ENCODE assay signal across 16 mouse cellular contexts in genomic region chr8:74764728-74765127, GRCm38 (mm10).
DNase-seq lines count a peak whose midpoint lies in the region; ATAC-seq lines count a peak whose summit lies in the region.
"Had no signal": no experiment of that assay in that cellular context is flagged by ENCODE, and none has a peak within 500 bp of the region (broad histone marks: within the 10 kb centered on the region; RNA-seq: fewer than 3 reads in every experiment).

No protein-coding gene starts in this region.

- H3K4me2 ChIP-seq in forebrain, embryonic 12.5 days: no peak overlapping the region
- no peak overlapping the region for H3K4me2 ChIP-seq in hindbrain, embryonic 15.5 days
- H3K4me2 ChIP-seq in midbrain, embryonic 14.5 days (ENCODE audit: low read length): no peak overlapping the region
- H3K4me2 ChIP-seq in neural tube, embryonic 15.5 days: no peak overlapping the region
- H3K4me2 ChIP-seq: embryonic facial prominence, embryonic 12.5 days; heart, embryonic 13.5 days had no signal

- H3K9me3 ChIP-seq in forebrain, embryonic 12.5 days: no peaks in the 10 kb centered on the region
- no peaks in the 10 kb centered on the region for H3K9me3 ChIP-seq in forebrain, embryonic 10.5 days
- no peaks in the 10 kb centered on the region for H3K9me3 ChIP-seq in hindbrain, embryonic 15.5 days
- H3K9me3 ChIP-seq in hindbrain, embryonic 10.5 days: no peaks in the 10 kb centered on the region
- H3K9me3 ChIP-seq in midbrain, embryonic 14.5 days (ENCODE audit: control insufficient read depth, low read length): no peaks in the 10 kb centered on the region
- H3K9me3 ChIP-seq in midbrain, embryonic 10.5 days (replicated peaks): no peaks in the 10 kb centered on the region
- H3K9me3 ChIP-seq in neural tube, embryonic 15.5 days (replicated peaks): no peaks in the 10 kb centered on the region
- H3K9me3 ChIP-seq: embryonic facial prominence, embryonic 12.5 days; heart, embryonic 13.5 days had no signal

- 0 out of 2 replicates have a peak, but pooled peaks cover 5% of the 10 kb centered on the region for H3K27me3 ChIP-seq in forebrain, embryonic 12.5 days
- no peaks in the 10 kb centered on the region for H3K27me3 ChIP-seq in forebrain, embryonic 10.5 days (ENCODE audit: poor library complexity, severe bottlenecking)
- H3K27me3 ChIP-seq in hindbrain, embryonic 15.5 days: no peaks in the 10 kb centered on the region
- H3K27me3 ChIP-seq in hindbrain, embryonic 10.5 days (ENCODE audit: insufficient read depth, poor library complexity, severe bottlenecking): no peaks in the 10 kb centered on the region
- no peaks in the 10 kb centered on the region for H3K27me3 ChIP-seq in midbrain, embryonic 14.5 days (ENCODE audit: control insufficient read depth, insufficient read depth, low read length)
- H3K27me3 ChIP-seq in midbrain, embryonic 10.5 days (ENCODE audit: low read depth, poor library complexity, severe bottlenecking): no peaks in the 10 kb centered on the region
- no peaks in the 10 kb centered on the region for H3K27me3 ChIP-seq in neural tube, embryonic 15.5 days (replicated peaks)
- H3K27me3 ChIP-seq: embryonic facial prominence, embryonic 12.5 days; heart, embryonic 13.5 days had no signal

- no peak overlapping the region for H3K27ac ChIP-seq in forebrain, embryonic 12.5 days
- H3K27ac ChIP-seq in forebrain, embryonic 10.5 days: no peak overlapping the region
- H3K27ac ChIP-seq in hindbrain, embryonic 15.5 days (replicated peaks): no peak overlapping the region
- no peak overlapping the region for H3K27ac ChIP-seq in hindbrain, embryonic 10.5 days
- no peak overlapping the region for H3K27ac ChIP-seq in midbrain, embryonic 14.5 days (replicated peaks; ENCODE audit: low read depth, low read length)
- no peak overlapping the region for H3K27ac ChIP-seq in midbrain, embryonic 10.5 days (replicated peaks)
- H3K27ac ChIP-seq in neural tube, embryonic 15.5 days (replicated peaks): no peak overlapping the region
- H3K27ac ChIP-seq: embryonic facial prominence, embryonic 12.5 days; heart, embryonic 13.5 days had no signal

- no peak overlapping the region for H3K4me3 ChIP-seq in forebrain, embryonic 12.5 days (replicated peaks)
- H3K4me3 ChIP-seq in forebrain, embryonic 10.5 days: no peak overlapping the region
- no peak overlapping the region for H3K4me3 ChIP-seq in hindbrain, embryonic 15.5 days
- H3K4me3 ChIP-seq in hindbrain, embryonic 10.5 days: no peak overlapping the region
- H3K4me3 ChIP-seq in midbrain, embryonic 14.5 days (replicated peaks; ENCODE audit: low read depth, low read length): no peak overlapping the region
- no peak overlapping the region for H3K4me3 ChIP-seq in midbrain, embryonic 10.5 days
- no peak overlapping the region for H3K4me3 ChIP-seq in neural tube, embryonic 15.5 days (replicated peaks)
- H3K4me3 ChIP-seq: embryonic facial prominence, embryonic 12.5 days; heart, embryonic 13.5 days had no signal

- H3K36me3 ChIP-seq in forebrain, embryonic 12.5 days (replicated peaks): no peaks in the 10 kb centered on the region
- no peaks in the 10 kb centered on the region for H3K36me3 ChIP-seq in forebrain, embryonic 10.5 days (replicated peaks)
- H3K36me3 ChIP-seq in hindbrain, embryonic 15.5 days: no peaks in the 10 kb centered on the region
- no peaks in the 10 kb centered on the region for H3K36me3 ChIP-seq in hindbrain, embryonic 10.5 days
- no peaks in the 10 kb centered on the region for H3K36me3 ChIP-seq in midbrain, embryonic 14.5 days (ENCODE audit: control insufficient read depth, insufficient read depth, low read length)
- no peaks in the 10 kb centered on the region for H3K36me3 ChIP-seq in midbrain, embryonic 10.5 days
- H3K36me3 ChIP-seq in neural tube, embryonic 15.5 days: no peaks in the 10 kb centered on the region
- H3K36me3 ChIP-seq: embryonic facial prominence, embryonic 12.5 days; heart, embryonic 13.5 days had no signal

- 32% methylated on average over 3 of the region's 3 CpGs for WGBS in forebrain, embryonic 12.5 days
- 66% methylated on average over 3 of the region's 3 CpGs for WGBS in forebrain, embryonic 10.5 days
- 56% methylated on average over 3 of the region's 3 CpGs for WGBS in hindbrain, embryonic 15.5 days
- WGBS in hindbrain, embryonic 10.5 days: 81% methylated on average over 3 of the region's 3 CpGs
- 65% methylated on average over 3 of the region's 3 CpGs for WGBS in midbrain, embryonic 14.5 days
- WGBS in midbrain, embryonic 10.5 days: 79% methylated on average over 3 of the region's 3 CpGs
- WGBS in neural tube, embryonic 15.5 days: 53% methylated on average over 3 of the region's 3 CpGs

- DNase-seq in forebrain, embryonic 10.5 days (ENCODE audit: extremely low spot score, low spot score): no peak
- no peak for DNase-seq in hindbrain, embryonic 10.5 days (ENCODE audit: low spot score)
- no peak for DNase-seq in midbrain, embryonic 14.5 days
- DNase-seq in midbrain, embryonic 10.5 days (ENCODE audit: low spot score): no peak
- DNase-seq: adrenal gland, postnatal 10 days; cerebellum, adult 11-12 months; cerebellum, adult 9-10 months; cerebellum, postnatal 25 days; gastrocnemius, postnatal 36 days; heart, postnatal 36 days had no signal

- no peak overlapping the region for H3K9ac ChIP-seq in forebrain, embryonic 12.5 days
- no peak overlapping the region for H3K9ac ChIP-seq in hindbrain, embryonic 15.5 days
- no peak overlapping the region for H3K9ac ChIP-seq in midbrain, embryonic 14.5 days (replicated peaks; ENCODE audit: low read length)
- H3K9ac ChIP-seq in neural tube, embryonic 15.5 days (replicated peaks): no peak overlapping the region
- H3K9ac ChIP-seq: embryonic facial prominence, embryonic 12.5 days; heart, embryonic 13.5 days had no signal

- no peaks in the 10 kb centered on the region for H3K4me1 ChIP-seq in forebrain, embryonic 12.5 days
- peaks cover 7% of the 10 kb centered on the region; the same call in 1 of the 2 replicates for H3K4me1 ChIP-seq in forebrain, embryonic 10.5 days
- no peaks in the 10 kb centered on the region for H3K4me1 ChIP-seq in hindbrain, embryonic 15.5 days (replicated peaks)
- no peaks in the 10 kb centered on the region for H3K4me1 ChIP-seq in hindbrain, embryonic 10.5 days (replicated peaks)
- H3K4me1 ChIP-seq in midbrain, embryonic 14.5 days (ENCODE audit: control insufficient read depth, insufficient read depth, low read length): no peaks in the 10 kb centered on the region
- no peaks in the 10 kb centered on the region for H3K4me1 ChIP-seq in midbrain, embryonic 10.5 days
- no peaks in the 10 kb centered on the region for H3K4me1 ChIP-seq in neural tube, embryonic 15.5 days
- H3K4me1 ChIP-seq: embryonic facial prominence, embryonic 12.5 days; heart, embryonic 13.5 days had no signal

- ATAC-seq in forebrain, embryonic 12.5 days (ENCODE audit: low FRiP score): peak; percentile 30; the same call in 1 of the 2 replicates
- peak; percentile 63; the same call in 1 of the 2 replicates for ATAC-seq in hindbrain, embryonic 15.5 days (ENCODE audit: low FRiP score, low read depth)
- 0 out of 2 replicates have a peak, but pooled peaks have one; percentile 13 for ATAC-seq in midbrain, embryonic 14.5 days (ENCODE audit: low FRiP score, low TSS enrichment)
- ATAC-seq in neural tube, embryonic 15.5 days (ENCODE audit: low FRiP score): peak; percentile 81
- ATAC-seq: intestine, embryonic 16.5 days had no signal

Comparison
In these comparisons a context has a peak if more than half of its experiments do, and no peak if none do; other contexts are left out.
1. ATAC-seq: peak in every context shown above with its lines; median percentile 81 in neural tube, embryonic 15.5 days; 63 in hindbrain, embryonic 15.5 days; 30 in forebrain, embryonic 12.5 days; 13 in midbrain, embryonic 14.5 days.